Mouse (Mus musculus) heart, embryonic 14.5 days (tissue): ENCODE results near the gene Enthd1. TPM values are rescaled to one million over a fixed set of nuclear protein-coding genes. Genes with fewer than 3 reads are reported as not detected.

Experiments
- ATAC-seq: fragments of 200-750 bp; cut with Nextera tagmentation; 2 replicates; pipeline ENCODE4 v1.8.0; 2017; ENCODE audit warnings: low read depth, moderate TSS enrichment; ENCODE audit not compliant: insufficient number of reproducible peaks, insufficient read depth, low FRiP score
- H3K27ac ChIP-seq, 2 experiments: fragments of 200-500 bp in 1 of 2; fragments of 300-500 bp in 1 of 2; sonication (generic) in 1 of 2; replicated peaks in 1 of 2; 2 replicates each; pipeline ENCODE4 v1.5.1; 2012 to 2014; ENCODE audit warnings: low read depth in 2 of 2, low read length in 2 of 2, control low read depth in 1 of 2, mild to moderate bottlenecking in 1 of 2, mixed read lengths in 1 of 2; ENCODE audit not compliant: control insufficient read depth in 1 of 2, insufficient read depth in 1 of 2
- H3K27me3 ChIP-seq: fragments of 300-500 bp; sonication (generic); 2 replicates; pipeline ENCODE4 v1.6.1; 2014; ENCODE audit warnings: mild to moderate bottlenecking, low read length, control low read depth; ENCODE audit not compliant: control insufficient read depth, insufficient read depth
- H3K36me3 ChIP-seq: fragments of 300-500 bp; sonication (generic); 2 replicates; pipeline ENCODE4 v1.6.1; 2014; ENCODE audit warnings: mild to moderate bottlenecking, control low read depth, low read length, mixed read lengths; ENCODE audit not compliant: control insufficient read depth, insufficient read depth
- H3K4me1 ChIP-seq, 2 experiments: fragments of 200-500 bp in 1 of 2; fragments of 300-500 bp in 1 of 2; sonication (generic) in 1 of 2; 2 replicates each; pipeline ENCODE4 v1.6.1; 2012 to 2014; ENCODE audit warnings: low read length in 2 of 2, control low read depth in 1 of 2, mixed read lengths in 1 of 2; ENCODE audit not compliant: control insufficient read depth in 2 of 2, insufficient read depth in 2 of 2
- H3K4me2 ChIP-seq: fragments of 300-500 bp; sonication (generic); 2 replicates; pipeline ENCODE4 v1.6.1; 2014; ENCODE audit warnings: mild to moderate bottlenecking, low read length
- H3K4me3 ChIP-seq, 2 experiments: fragments of 200-500 bp in 1 of 2; fragments of 300-500 bp in 1 of 2; sonication (generic) in 1 of 2; 2 replicates each; pipeline ENCODE4 v1.5.1; 2012 to 2014; ENCODE audit warnings: low read length in 2 of 2, mild to moderate bottlenecking in 2 of 2, control low read depth in 1 of 2, low read depth in 1 of 2, moderate library complexity in 1 of 2; ENCODE audit not compliant: control insufficient read depth in 1 of 2, insufficient read depth in 1 of 2
- H3K9ac ChIP-seq: fragments of 300-500 bp; sonication (generic); 2 replicates; pipeline ENCODE4 v1.6.1; 2014; ENCODE audit warnings: mild to moderate bottlenecking, low read length
- H3K9me3 ChIP-seq: fragments of 300-500 bp; sonication (generic); 2 replicates; pipeline ENCODE4 v1.6.1; 2016; ENCODE audit warnings: low read length, control low read depth; ENCODE audit not compliant: control insufficient read depth
- WGBS: fragments of 180-500 bp; shearing (Covaris S2); extraction: QIAGEN DNeasy Blood & Tissue Kit; methylation state at CpG from one replicate; pipeline ENCODE4 v1.1.7; 2014; 5-methylcytosine and 5-hydroxymethylcytosine counted together
- polyA plus RNA-seq: library from polyadenylated mRNA; unstranded; fragments of >200 nt; fragmentation: Nextera tagmentation; extraction: Ambion mirVana; gene quantifications from 2 replicates; pipeline ENCODE4 v1.2.1, GENCODE M21; 2014

Enthd1 gene
- polyA plus RNA-seq, 1 experiment from 2014 or later, result not detected

DNA sequence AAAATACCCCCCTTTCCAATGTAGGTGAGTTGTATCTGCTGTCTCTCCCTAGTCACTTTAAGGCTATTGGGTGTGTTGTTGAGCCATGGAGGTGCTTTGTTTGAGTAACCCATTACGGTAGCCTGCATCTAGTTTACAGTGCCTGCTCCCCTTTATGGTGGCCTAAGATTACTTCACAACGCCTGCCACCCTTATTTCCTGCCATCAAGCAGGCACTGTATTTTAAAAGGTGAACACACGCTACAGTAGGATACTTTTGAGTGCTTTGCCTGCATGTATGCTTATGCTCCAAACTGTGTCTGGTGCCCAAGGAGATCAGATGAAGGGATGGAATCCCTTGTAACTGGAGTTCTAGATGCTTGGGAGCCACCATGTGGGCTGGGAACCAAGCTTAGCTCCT, 2.2 kb upstream of the Enthd1 start:
- no peak overlapping the region for H3K9ac ChIP-seq
- no peak overlapping the region for H3K4me2 ChIP-seq
- peaks cover 31% of the 10 kb centered on the region for H3K27me3 ChIP-seq
- no peak overlapping the region for H3K4me3 ChIP-seq
- WGBS, result 81% methylated on average over 3 of the region's 3 CpGs
- H3K4me1 ChIP-seq, result no peaks in the 10 kb centered on the region
- H3K27ac ChIP-seq, result no peak overlapping the region
- H3K36me3 ChIP-seq, result no peaks in the 10 kb centered on the region
- ATAC-seq, result no peak
- H3K9me3 ChIP-seq, result no peaks in the 10 kb centered on the region

DNA sequence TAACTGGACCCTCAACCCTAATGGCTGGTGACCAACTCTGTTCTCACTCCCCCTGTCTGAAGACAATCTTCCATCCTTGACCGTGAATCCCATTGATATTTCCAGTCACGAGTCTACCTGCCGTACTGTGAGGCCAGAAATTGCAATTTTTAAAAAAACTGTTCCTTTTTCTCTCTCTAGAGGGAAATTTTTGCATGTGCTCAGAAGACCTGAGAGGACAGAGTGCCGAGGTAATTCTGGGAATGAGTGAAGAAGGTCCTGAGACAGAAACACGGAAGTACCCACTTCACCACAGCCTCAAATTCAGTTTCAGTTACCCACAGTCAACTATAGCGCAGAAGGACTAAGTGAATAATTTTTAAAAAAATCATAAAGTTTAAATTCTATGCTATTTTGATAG, 1.7 kb upstream of the Enthd1 start:
- Histone ChIP-seq H3K4me1 (no peaks in the 10 kb centered on the region), H3K4me3 (no peak overlapping the region), H3K9me3 (no peaks in the 10 kb centered on the region), H3K4me2 (no peak overlapping the region), H3K36me3 (no peaks in the 10 kb centered on the region), H3K27me3 (peaks cover 31% of the 10 kb centered on the region), H3K27ac (no peak overlapping the region), H3K9ac (no peak overlapping the region)
- 89% methylated on average over 6 of the region's 6 CpGs for WGBS
- no peak for ATAC-seq

DNA sequence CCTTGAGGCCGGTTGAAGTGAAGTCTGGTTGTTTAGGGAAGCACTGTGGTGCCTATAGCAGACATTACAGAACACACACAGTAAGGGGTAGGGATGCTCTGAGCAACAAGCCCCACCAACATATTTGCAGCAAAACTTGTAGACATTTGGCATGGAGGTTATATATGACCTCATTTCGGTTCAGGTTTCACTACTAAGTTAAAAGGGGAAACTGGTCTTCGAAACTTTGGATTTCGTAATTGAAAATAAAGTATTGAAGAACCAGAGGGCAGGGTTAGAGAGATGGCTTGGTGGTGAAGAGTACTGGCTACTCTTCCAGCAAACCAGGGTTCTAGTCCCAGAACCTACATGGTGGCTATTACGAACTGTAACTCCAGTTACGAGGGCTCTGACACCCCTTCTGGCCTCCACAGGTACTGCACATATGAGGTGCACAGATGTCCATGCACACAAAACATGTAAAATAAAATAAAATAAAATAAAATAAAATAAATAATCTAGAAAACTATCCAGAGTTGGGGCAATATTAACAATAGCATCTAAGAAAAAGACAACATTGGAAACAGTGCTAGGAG, 1.2 kb downstream of the Enthd1 start:
- H3K36me3 ChIP-seq, result no peaks in the 10 kb centered on the region
- no peak overlapping the region for H3K4me2 ChIP-seq
- H3K27ac ChIP-seq, result no peak overlapping the region
- no peak overlapping the region for H3K4me3 ChIP-seq
- WGBS, result 87% methylated on average over 6 of the region's 6 CpGs
- no peaks in the 10 kb centered on the region for H3K9me3 ChIP-seq
- peaks cover 7 to 13% of the 10 kb centered on the region in 2 experiments for H3K4me1 ChIP-seq
- no peak overlapping the region for H3K9ac ChIP-seq
- no peak for ATAC-seq
- H3K27me3 ChIP-seq, result peaks cover 12% of the 10 kb centered on the region; the same call in 1 of the 2 replicates

DNA sequence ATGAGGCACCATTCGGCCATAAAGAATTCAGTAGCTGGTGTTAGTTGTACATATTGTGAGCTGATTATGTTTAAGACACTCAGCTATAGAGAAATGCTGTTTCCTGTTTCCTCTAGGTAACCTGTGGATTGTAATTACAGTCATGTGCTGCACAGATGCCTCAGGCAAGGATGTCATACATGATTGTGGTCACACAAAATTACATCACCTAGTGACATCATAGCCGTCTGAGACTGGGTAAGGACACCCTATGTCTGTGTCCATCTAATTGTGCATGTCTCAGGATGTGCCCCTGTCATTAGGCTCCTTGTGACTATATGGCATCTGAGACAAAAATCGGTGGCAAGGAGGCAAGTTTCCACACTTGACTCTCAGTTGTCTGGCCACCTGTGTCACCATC, 2.5 kb downstream of the Enthd1 start:
- Histone ChIP-seq H3K4me1 (peaks cover 7 to 13% of the 10 kb centered on the region in 2 experiments), H3K27me3 (0 out of 2 replicates have a peak, but pooled peaks cover 7% of the 10 kb centered on the region), H3K36me3 (no peaks in the 10 kb centered on the region), H3K9me3 (no peaks in the 10 kb centered on the region), H3K9ac (no peak overlapping the region), H3K27ac (no peak overlapping the region), H3K4me2 (no peak overlapping the region), H3K4me3 (no peak overlapping the region)
- ATAC-seq, result no peak
- 67% methylated on average over 3 of the region's 3 CpGs for WGBS

DNA sequence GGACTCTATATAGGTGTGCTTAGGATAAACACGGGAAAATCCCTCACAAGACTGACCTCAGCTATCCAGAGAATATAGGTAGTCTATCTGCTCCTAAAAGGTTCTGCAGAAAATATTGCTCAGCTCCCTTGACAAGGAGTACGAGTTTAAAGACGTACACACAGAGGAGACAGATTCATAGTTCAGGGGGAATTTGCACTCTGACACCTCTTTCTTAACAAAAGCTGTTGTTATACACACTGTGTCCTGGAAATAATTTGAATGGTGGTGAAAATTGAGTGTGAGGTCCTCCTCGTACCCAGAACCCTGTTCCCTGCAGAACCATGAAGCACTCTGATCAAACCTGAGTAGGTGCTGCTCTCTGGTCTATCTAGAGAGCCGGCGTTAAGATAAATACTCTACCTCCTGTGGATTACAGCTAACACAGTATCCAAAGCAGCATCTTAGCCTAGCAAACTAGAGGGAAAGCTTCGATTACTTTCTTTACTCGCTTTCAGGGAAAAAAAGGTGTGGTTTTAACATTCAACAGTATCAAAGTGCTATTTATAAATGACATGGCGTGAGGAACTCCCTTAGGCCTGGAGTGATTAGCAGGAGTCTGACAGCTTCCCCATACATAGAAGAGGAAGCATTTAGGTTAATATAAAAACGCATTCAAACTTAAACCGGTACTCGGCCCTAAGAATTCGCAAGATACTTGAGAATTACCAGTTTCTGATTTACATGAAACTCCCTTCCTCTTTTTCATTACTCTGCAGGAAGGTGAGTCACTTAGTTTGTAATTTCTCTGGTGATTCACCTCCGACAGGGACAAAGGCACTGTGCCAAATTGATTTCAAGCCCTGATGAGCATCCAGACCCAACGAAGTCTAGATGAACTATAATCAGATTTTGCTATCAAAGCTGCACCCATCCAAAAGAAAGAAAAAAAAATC, 4.0 kb downstream of the Enthd1 start:
- H3K4me3 ChIP-seq, result no peak overlapping the region
- H3K9ac ChIP-seq, result no peak overlapping the region
- H3K9me3 ChIP-seq, result no peaks in the 10 kb centered on the region
- ATAC-seq, result no peak
- H3K4me2 ChIP-seq, result no peak overlapping the region
- 49% methylated on average over 15 of the region's 15 CpGs for WGBS
- H3K27ac ChIP-seq, result no peak overlapping the region
- peaks cover 7 to 13% of the 10 kb centered on the region in 2 experiments for H3K4me1 ChIP-seq
- no peaks in the 10 kb centered on the region for H3K27me3 ChIP-seq
- no peaks in the 10 kb centered on the region for H3K36me3 ChIP-seq

DNA sequence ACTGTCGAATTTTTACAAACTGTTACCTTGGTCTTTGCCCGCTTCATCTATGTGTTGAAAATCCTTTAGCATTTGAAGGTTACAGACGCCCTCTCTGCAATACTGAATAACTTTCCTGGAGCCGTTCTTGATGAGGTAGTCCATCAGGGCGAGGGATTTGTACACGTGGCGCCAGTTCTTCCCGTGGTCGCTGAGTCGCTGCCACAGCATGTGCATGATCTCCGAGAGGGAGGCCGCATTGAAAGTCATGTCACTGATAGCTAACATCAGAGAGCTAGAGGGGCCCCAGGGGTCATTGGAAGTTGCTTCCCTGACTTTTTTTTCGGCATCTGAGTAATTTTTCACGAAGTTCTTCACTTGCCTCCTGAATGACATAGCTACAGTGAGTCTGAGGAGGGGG, 5.0 kb downstream of the Enthd1 start:
- H3K27me3 ChIP-seq, result no peaks in the 10 kb centered on the region
- H3K36me3 ChIP-seq, result no peaks in the 10 kb centered on the region
- WGBS, result 34% methylated on average over 14 of the region's 14 CpGs

DNA sequence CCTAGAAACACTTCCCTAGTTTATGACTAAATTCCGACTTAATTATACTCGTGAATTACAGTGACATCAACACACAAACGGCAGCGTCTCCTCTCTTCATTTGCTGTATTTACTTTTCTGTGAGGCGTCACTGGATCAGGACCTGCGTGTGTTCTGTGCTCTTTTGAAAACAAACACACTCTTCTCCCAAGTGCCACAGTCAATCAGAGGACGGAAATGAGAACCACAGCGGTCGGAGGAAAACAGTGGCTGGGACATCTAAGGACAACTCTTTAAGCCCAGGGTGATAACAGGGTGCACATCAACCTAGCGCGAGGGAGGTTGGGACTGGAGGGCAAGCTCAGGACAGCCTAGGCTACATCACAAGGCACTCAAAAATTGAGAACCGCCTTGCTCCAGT, 5.4 kb downstream of the Enthd1 start:
- no peaks in the 10 kb centered on the region for H3K27me3 ChIP-seq
- no peak overlapping the region for H3K27ac ChIP-seq
- no peaks in the 10 kb centered on the region for H3K9me3 ChIP-seq
- WGBS, result 35% methylated on average over 12 of the region's 12 CpGs
- H3K36me3 ChIP-seq, result no peaks in the 10 kb centered on the region
- H3K4me3 ChIP-seq, result no peak overlapping the region
- ATAC-seq, result no peak
- no peak overlapping the region for H3K4me2 ChIP-seq
- H3K4me1 ChIP-seq, result peaks cover 7 to 13% of the 10 kb centered on the region in 2 experiments
- H3K9ac ChIP-seq, result no peak overlapping the region

More for the DNA sequence above, 5.0 kb downstream of the Enthd1 start:
- Histone ChIP-seq H3K4me1 (peaks cover 7 to 13% of the 10 kb centered on the region in 2 experiments), H3K9me3 (no peaks in the 10 kb centered on the region), H3K4me2 (no peak overlapping the region), H3K9ac (no peak overlapping the region), H3K4me3 (no peak overlapping the region), H3K27ac (no peak overlapping the region)
- no peak for ATAC-seq
